Mouse (Mus musculus) right cerebral cortex, adult 2 months (tissue): ENCODE measurements around the gene Map1b.

Source experiments
- DNase-seq, 2 experiments: peaks; one replicate each; pipeline ENCODE4 v3.0.0; 2021 to 2022; ENCODE audit warnings: low spot score in 2 of 2

Gene Map1b

DNA sequence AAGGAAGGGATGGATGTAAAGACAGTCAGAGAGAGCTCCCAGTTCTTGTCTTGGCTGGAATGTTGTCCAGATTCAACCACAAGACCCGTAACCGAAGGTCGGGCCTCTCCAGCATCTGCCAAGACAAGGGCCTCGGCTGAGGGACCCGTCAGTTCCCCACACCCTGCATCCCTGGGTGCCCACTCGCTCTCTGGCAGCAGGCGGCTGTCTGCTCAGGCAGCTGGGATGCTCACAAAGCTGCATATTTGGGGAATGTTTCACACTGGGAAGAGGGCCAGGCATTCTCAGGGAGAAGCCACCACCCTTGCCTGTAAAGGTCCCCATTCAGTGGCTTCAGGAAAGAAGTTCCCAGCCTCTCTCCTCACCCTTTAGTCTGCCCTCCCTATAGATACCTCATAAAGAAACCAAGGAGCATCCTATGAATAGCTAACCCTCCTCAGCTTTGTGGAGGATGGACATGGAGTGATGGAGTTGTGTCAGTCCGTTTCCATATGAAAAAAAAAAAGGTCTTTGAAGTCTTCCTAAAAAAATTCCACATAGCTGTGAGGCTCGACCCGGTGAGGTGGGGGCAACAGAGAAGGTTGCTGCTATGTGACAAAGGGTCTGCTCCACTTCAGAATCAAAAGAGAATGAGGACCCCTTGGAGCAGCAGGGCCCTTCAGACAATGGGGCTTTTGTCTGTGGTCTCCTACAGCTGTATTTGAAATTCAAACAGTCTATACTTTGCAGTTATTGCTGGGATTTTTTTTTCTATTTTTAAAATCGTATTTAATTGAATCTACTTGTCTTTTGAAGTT, 68.7 kb downstream of the Map1b start:
- DNase-seq: peak; percentile 59 to 67

DNA sequence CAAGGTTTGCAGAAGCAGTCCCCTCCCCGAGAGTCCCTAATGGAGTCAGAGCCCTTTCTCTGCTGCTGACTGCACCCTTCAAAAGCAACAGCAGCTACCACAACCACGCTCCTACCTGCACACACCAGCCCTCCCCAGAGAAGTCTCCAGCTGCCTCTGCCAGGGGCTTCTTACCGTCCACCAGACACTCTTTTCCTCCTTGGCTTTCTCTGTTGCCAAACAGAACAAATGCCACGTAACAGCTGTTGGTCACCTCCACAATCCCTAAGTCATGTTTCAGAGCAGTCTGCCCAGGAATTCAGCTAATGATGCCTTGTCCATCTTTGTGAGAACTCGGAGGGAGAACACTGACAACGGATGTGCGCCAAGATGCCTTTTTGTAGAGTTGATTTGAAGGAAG, 69.3 kb downstream of the Map1b start:
- no peak for DNase-seq

GRCm38 (mm10) chr13:99444880-99445279, 71.5 kb downstream of the Map1b start:
- DNase-seq: no peak

DNA sequence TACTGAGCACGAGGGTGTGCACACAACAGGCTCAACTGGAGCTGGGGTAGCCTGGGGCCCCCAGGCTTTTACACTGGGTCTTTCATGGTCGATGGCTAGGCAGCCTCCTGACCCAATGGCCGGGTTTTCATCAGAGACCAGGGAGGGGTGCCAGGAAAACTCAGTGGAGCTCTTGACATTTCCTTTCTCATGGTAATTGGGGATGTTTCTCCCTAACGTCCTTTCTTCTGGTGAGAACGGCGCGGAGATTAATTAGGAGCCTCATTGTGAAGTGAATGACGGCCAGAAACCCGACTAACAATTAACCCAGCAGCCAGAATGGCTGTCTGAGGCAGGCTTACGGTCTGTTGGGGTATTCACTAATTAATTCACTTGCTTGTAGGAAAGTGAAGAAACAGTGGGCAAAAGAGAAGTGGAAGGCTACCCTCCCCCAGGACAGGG, 71.9 kb downstream of the Map1b start:
- no peak for DNase-seq

- no peak for DNase-seq
These were observed 72.7 kb downstream of the Map1b start for GRCm38 (mm10) chr13:99443484-99444175.

DNA sequence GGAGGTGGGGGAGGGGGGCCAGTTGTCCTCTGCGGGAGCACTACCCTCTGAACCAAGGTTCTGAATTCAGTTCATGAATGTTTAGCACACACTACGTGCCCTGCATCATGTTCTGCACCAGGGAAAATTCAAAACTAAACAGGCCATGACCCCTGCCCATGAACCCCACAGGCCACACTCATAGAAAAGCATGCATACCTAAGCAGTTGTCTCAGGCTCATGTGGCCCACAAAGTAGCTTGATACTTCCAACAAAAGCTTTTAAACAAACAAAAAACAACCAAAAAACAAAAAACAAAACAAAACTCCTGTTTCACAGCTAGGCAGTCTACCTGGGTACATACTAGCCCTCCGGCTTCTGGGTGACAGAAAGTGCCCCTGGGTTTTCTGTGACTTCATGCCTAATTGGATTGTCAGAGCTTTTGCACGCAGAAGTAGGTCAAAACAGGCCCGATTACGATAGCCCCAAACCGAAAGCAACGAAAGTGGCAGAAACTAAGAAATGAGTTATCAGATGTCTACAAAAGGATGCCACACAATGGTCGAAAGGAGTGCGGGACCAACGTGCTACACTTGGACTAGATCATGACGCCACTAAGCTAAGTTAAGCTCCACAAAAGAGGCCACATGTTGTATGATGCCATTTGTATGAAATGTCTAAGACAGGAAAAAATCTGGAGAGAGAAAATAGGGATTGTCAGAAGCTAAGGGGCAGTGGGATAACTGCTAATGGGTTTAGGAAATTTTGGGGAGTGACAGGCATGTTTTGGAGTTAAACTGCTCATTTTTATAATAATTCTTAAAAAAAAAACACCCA, 73.7 kb downstream of the Map1b start:
- no peak for DNase-seq

GRCm38 (mm10) chr13:99441700-99442433, 74.5 kb downstream of the Map1b start:
- no peak for DNase-seq

GRCm38 (mm10) chr13:99440228-99440627, 76.1 kb downstream of the Map1b start:
- peak in 1 of 2 experiments; percentile 43 for DNase-seq

DNA sequence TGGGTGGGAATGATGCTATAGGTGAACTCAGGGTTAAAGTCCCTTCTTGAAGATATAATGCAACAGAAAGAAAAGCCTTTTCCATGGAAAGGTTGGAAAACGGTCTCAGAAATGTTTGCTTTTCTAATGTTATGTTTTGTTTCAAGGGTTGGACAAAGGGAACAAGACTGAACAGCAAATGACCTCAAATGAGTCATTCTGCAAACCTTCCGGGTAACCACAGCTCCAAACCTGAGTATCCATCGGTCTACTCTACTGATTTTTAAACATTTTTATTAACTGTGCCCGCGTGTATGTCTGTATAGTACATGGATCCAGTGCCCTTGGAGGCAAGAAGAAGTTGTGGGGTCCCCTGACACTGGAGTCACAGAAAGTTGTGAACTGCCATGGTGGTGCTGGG, 77.0 kb downstream of the Map1b start:
- no peak for DNase-seq

DNA sequence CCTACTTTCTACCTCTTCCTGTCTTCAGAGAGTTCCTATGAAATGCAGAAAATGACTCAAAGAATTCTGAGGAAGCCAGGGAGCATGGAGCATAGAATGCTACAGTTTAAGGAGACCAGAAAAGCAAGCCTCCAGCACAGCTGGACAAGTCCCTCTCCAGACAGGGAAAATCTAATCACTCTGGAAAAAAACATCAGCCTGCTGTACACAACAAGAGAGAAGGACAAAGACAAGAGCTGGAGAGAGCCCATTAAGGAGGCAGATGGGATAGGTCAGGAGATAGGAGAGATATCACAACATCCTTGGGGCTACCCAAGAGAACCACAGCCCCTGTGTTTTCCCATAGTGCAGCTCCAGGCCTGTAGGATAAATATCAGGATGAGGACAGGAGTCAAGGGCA, 79.3 kb downstream of the Map1b start:
- DNase-seq: no peak

DNA sequence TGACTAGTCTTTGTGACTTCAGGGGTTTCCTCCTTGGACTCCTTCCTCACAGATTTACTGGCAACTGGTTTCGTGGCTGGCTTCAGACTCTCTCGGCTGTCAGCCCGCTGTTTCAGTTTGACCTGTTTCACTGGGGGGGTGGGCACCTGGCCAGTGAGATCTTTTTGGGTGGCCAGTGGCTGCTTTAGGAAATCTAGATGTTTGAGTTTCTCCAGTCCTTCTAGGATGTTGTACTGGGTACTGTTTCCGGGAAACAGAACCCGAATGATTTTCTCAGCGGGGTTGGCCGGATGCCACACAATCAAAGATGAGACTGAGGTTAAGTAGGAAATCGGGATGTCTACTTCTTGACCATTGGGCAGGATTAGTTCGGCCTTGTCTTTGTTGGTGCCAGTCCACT, 81.8 kb downstream of the Map1b start:
- DNase-seq: peak in 1 of 2 experiments; percentile 11

- peak in 1 of 2 experiments; percentile 22 for DNase-seq
These were observed 83.0 kb downstream of the Map1b start for GRCm38 (mm10) chr13:99433068-99434008.

- DNase-seq: no peak
These were observed 92.8 kb downstream of the Map1b start for GRCm38 (mm10) chr13:99423581-99423980.

GRCm38 (mm10) chr13:99416601-99417000, 99.7 kb downstream of the Map1b start:
- DNase-seq: no peak

DNA sequence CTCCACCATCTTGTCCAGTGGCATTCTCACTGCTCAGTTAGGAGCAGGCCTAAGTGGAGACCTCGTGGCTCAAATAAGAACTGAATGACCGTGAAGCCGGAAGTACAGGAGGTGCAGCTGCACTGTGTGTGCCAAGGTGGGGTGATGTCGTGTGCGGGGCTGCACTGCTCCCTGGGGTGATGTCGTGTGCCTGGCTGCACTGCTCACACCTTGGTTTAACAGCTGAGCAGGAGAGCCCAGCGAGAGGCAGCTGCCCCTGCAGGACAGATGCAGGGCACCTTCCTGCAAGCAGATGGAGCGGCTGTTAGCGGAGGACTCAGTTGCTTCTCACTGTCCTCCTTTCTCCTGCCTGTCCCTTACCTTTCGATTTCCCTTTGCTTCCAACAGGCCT, 102.0 kb downstream of the Map1b start:
- no peak for DNase-seq

DNA sequence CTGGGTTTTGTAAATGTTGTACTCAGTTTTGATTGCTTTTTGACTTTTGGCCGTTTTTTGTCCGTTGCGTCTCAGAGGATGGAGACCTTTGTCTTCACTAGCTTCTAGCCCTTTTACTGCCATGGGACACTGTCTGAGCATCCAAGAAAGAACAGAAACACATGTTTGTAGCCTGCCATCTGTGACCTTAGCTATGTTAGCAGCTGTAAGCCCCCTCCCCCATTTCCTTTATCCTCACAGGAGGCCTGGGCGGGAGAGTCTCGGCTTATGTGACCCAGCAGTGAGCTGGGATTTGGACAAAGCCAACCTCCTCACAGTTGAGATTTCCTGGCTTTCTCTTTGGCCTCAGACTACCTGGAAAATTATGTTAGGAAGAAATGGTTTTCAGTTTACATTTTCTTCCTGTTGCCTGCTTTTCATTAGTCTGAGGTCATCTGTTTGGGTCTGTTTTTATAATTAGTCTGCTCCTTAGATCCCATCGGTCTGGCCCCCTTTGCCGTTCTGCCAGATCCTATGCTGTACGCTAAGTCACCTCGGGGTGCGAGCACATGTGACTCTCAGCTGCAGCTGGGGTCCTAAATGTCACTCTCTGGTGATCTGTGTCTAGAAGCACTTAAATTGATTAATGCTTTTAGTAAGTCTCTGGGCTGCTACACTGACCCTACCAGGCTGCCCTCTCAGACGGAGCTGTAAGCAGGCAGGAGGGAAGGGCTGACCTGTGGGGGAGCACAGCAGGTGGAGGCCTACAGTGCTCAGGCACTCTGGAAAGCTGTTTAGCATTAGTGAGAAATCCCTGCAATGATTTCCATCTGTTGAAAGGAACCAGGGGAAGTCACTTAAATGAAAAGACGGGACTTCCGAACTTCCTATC, 102.6 kb downstream of the Map1b start:
- DNase-seq: no peak

DNA sequence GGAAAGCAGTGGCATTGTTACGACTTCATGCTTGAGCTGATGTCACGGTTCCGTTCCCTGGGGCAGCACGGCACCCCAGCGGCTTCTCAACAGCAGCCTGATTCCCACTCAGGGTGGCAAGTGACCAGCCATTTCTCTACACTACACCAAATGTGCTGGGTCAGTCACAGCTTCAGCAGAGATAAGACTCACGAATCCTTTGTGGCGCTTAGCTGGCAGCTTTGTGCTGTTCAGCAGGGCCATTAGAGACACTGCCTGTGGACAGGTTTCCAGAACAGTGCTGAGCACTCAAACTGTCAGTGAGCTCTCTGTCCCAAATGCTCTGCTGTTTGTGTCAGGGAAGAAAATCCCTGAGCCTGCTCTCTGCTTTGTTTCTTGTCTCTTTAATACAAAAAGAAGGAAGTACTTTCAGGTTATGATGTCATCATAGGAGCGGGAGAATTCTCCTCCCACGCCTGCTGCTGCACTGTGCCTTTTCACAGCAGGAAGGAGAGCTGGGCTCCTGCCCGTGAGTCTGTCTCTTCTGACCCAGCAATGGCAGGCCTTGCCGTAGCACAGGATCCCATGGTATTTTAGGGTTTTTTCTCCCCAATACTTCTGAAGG, 103.8 kb downstream of the Map1b start:
- DNase-seq: no peak

- DNase-seq: no peak
These were observed 104.6 kb downstream of the Map1b start for GRCm38 (mm10) chr13:99411761-99412160.
